Mouse (Mus musculus): ENCODE measurements around the gene Igsf21. TPM values are rescaled to one million over a fixed set of nuclear protein-coding genes. Genes with fewer than 3 reads are reported as not detected.
A peak's percentile ranks its signal among the peaks of the same experiment; 100 is the strongest.

Igsf21 gene
- polyA plus RNA-seq, 1 experiment from 2014 or later = 0.18 TPM

DNA sequence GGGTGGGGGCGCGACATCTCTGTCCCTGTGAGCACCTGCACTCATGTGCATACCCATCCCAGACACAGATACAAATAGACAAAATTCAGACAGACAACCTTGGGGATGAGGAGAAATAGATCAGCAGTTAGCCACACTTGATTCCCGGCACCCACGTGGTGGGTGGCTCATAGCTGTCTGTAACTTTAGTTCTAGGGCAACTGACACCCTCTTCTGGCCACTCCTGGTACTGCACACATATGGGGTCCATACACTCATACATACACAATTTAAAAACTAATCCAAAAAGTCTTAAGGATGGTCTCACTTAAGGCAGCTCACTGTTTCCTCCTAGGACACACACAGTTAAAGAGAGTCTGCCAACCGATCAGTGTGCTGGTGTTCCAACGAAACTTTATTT, 178.1 kb downstream of the Igsf21 start:
- WGBS (ENCODE audit: insufficient replicate concordance) = 78% methylated on average over 6 of the region's 6 CpGs
- no peaks in the 10 kb centered on the region for H3K36me3 ChIP-seq
- no peak overlapping the region for H3K27ac ChIP-seq
- peaks cover 15% of the 10 kb centered on the region; the same call in 1 of the 2 replicates for H3K9me3 ChIP-seq (replicated peaks)
- no peak overlapping the region for H3K4me3 ChIP-seq (replicated peaks)
- no peak for DNase-seq
- no peak for ATAC-seq (ENCODE audit: low read depth)
- peaks cover 3% of the 10 kb centered on the region; the same call in 1 of the 2 replicates for H3K4me1 ChIP-seq (replicated peaks)
- H3K27me3 ChIP-seq = 0 out of 2 replicates have a peak, but pooled peaks cover 6% of the 10 kb centered on the region
- no peak overlapping the region for H3K4me2 ChIP-seq
- H3K9ac ChIP-seq = no peak overlapping the region

DNA sequence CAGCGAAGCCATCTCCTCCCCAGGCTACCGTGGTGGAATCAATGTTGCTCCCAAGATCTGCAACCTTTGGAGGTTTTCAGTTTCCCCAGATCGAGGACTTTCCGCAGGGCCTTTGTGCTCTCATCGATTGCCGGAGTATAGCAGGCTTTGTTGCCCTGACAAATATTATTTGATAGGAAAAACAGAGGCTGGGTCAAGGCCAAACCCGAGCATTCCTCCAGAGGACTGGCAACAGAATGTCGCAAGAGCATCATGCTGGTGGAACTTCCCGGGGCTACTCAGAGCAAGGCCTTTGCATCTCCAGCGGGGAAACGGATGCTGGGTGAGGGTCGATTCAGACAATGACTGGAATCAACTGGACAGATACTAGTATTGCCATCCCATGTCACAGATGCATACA, 180.6 kb downstream of the Igsf21 start:
- DNase-seq = no peak
- 75% methylated on average over 12 of the region's 12 CpGs for WGBS (ENCODE audit: insufficient replicate concordance)
- ATAC-seq (ENCODE audit: low read depth) = no peak

DNA sequence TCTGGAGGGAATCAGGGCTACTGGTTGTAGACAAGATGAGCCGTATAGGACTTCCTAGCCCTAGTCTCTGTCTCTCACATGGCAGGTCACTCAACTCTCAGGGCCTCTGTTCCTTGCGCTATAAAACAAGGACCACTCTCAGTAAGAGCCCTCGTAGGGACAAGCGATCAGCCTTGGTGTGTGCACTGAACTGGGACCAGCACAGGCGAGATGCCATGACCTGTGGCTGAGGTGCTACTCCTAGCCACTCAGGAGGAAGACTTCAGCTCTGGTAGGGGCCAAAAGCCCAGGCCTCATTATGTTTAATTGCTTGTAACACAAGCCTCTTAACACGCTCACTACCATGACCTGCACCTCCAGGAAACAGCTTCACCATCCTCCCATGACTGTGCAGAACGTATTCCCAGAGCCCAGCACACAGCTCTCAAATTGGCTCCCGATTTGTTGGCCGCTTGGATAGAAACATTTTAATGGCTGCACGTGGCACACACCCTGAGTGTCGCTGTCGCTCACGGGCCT, 183.4 kb downstream of the Igsf21 start:
- no peak for ATAC-seq (ENCODE audit: low read depth)
- 74% methylated on average over 13 of the region's 13 CpGs for WGBS (ENCODE audit: insufficient replicate concordance)

More for the DNA sequence above, 180.6 kb downstream of the Igsf21 start:
- Histone ChIP-seq H3K4me2 (no peak overlapping the region), H3K9me3 (replicated peaks) (peaks cover 21% of the 10 kb centered on the region; the same call in 1 of the 2 replicates), H3K27me3 (0 out of 2 replicates have a peak, but pooled peaks cover 6% of the 10 kb centered on the region), H3K4me1 (replicated peaks) (peaks cover 3% of the 10 kb centered on the region; the same call in 1 of the 2 replicates), H3K36me3 (no peaks in the 10 kb centered on the region), H3K4me3 (replicated peaks) (no peak overlapping the region), H3K27ac (no peak overlapping the region), H3K9ac (no peak overlapping the region)

GRCm38 (mm10) chr4:140060251-140060650, 186.3 kb downstream of the Igsf21 start:
- ATAC-seq (ENCODE audit: low read depth) (no peak), DNase-seq (no peak)
- H3K27ac ChIP-seq = no peak overlapping the region
- no peaks in the 10 kb centered on the region for H3K36me3 ChIP-seq
- H3K9ac ChIP-seq = no peak overlapping the region
- H3K4me2 ChIP-seq = no peak overlapping the region
- no peaks in the 10 kb centered on the region for H3K4me1 ChIP-seq (replicated peaks)
- peaks cover 13% of the 10 kb centered on the region; the same call in 1 of the 2 replicates for H3K9me3 ChIP-seq (replicated peaks)
- no peak overlapping the region for H3K4me3 ChIP-seq (replicated peaks)
- H3K27me3 ChIP-seq = no peaks in the 10 kb centered on the region
- 57% methylated on average over 5 of the region's 5 CpGs for WGBS (ENCODE audit: insufficient replicate concordance)

More for the DNA sequence above, 183.4 kb downstream of the Igsf21 start:
- 0 out of 2 replicates have a peak, but pooled peaks cover 3% of the 10 kb centered on the region for H3K4me1 ChIP-seq (replicated peaks)
- H3K36me3 ChIP-seq = no peaks in the 10 kb centered on the region
- peaks cover 18% of the 10 kb centered on the region for H3K9me3 ChIP-seq (replicated peaks)
- H3K27me3 ChIP-seq = no peaks in the 10 kb centered on the region
- no peak for DNase-seq
- H3K9ac ChIP-seq = no peak overlapping the region
- no peak overlapping the region for H3K27ac ChIP-seq
- no peak overlapping the region for H3K4me2 ChIP-seq
- no peak overlapping the region for H3K4me3 ChIP-seq (replicated peaks)

- 59% methylated on average over 7 of the region's 7 CpGs for WGBS (ENCODE audit: insufficient replicate concordance)
- H3K4me1 ChIP-seq (replicated peaks) = 0 out of 2 replicates have a peak, but pooled peaks cover 4% of the 10 kb centered on the region
- DNase-seq = no peak
- no peak overlapping the region for H3K27ac ChIP-seq
- no peak overlapping the region for H3K9ac ChIP-seq
- H3K4me3 ChIP-seq (replicated peaks) = no peak overlapping the region
- H3K27me3 ChIP-seq = no peaks in the 10 kb centered on the region
- H3K9me3 ChIP-seq (replicated peaks) = no peaks in the 10 kb centered on the region
- no peak for ATAC-seq (ENCODE audit: low read depth)
- H3K36me3 ChIP-seq = no peaks in the 10 kb centered on the region
- H3K4me2 ChIP-seq = no peak overlapping the region
Measured at GRCm38 (mm10) chr4:140053042-140053441, 193.5 kb downstream of the Igsf21 start.

GRCm38 (mm10) chr4:140052575-140052974, 194.0 kb downstream of the Igsf21 start:
- H3K9ac ChIP-seq = no peak overlapping the region
- no peak overlapping the region for H3K4me2 ChIP-seq
- DNase-seq (no peak), ATAC-seq (ENCODE audit: low read depth) (no peak)
- H3K27me3 ChIP-seq = no peaks in the 10 kb centered on the region
- H3K27ac ChIP-seq = no peak overlapping the region
- 0 out of 2 replicates have a peak, but pooled peaks cover 4% of the 10 kb centered on the region for H3K4me1 ChIP-seq (replicated peaks)
- H3K4me3 ChIP-seq (replicated peaks) = no peak overlapping the region
- no peaks in the 10 kb centered on the region for H3K9me3 ChIP-seq (replicated peaks)
- no peaks in the 10 kb centered on the region for H3K36me3 ChIP-seq
- 51% methylated on average over 11 of the region's 11 CpGs for WGBS (ENCODE audit: insufficient replicate concordance)

- no peak overlapping the region for H3K4me2 ChIP-seq
- no peak for DNase-seq
- no peak overlapping the region for H3K27ac ChIP-seq
- WGBS (ENCODE audit: insufficient replicate concordance) = 48% methylated on average over 10 of the region's 10 CpGs
- 0 out of 2 replicates have a peak, but pooled peaks cover 4% of the 10 kb centered on the region for H3K4me1 ChIP-seq (replicated peaks)
- H3K36me3 ChIP-seq = no peaks in the 10 kb centered on the region
- no peak overlapping the region for H3K4me3 ChIP-seq (replicated peaks)
- no peak overlapping the region for H3K9ac ChIP-seq
- H3K27me3 ChIP-seq = no peaks in the 10 kb centered on the region
- H3K9me3 ChIP-seq (replicated peaks) = no peaks in the 10 kb centered on the region
- peak; percentile 23; the same call in 1 of the 2 replicates for ATAC-seq (ENCODE audit: low read depth)
Measured at GRCm38 (mm10) chr4:140047807-140048362, 198.7 kb downstream of the Igsf21 start.

DNA sequence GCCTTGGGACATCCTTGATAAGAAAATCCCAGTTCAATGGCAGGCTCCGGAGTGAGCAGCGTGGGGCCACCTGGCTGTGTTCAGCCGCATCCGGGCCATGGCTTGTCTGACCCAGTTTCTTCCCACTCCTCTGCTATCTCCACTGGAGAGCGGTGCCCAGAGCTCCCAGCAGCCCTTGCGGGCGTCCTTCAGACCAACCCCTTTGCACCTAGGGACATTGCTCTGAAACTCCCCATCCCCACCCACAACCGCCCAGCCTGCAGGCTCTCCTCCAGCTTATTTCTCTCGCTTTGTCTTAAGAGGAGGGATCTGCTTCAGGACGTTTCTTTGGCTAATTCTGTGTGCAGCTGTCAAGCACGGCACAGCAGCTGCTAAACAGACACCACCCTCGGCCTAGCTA, 202.6 kb downstream of the Igsf21 start:
- peaks cover 12% of the 10 kb centered on the region for H3K27me3 ChIP-seq
- no peak overlapping the region for H3K4me2 ChIP-seq
- H3K4me3 ChIP-seq (replicated peaks) = no peak overlapping the region
- DNase-seq (no peak), ATAC-seq (ENCODE audit: low read depth) (no peak)
- no peak overlapping the region for H3K9ac ChIP-seq
- H3K4me1 ChIP-seq (replicated peaks) = 0 out of 2 replicates have a peak, but pooled peaks cover 4% of the 10 kb centered on the region
- H3K36me3 ChIP-seq = no peaks in the 10 kb centered on the region
- H3K27ac ChIP-seq = no peak overlapping the region
- H3K9me3 ChIP-seq (replicated peaks) = peaks cover 5% of the 10 kb centered on the region; the same call in 1 of the 2 replicates
- 41% methylated on average over 12 of the region's 12 CpGs for WGBS (ENCODE audit: insufficient replicate concordance)

GRCm38 (mm10) chr4:140038586-140039411, 207.8 kb downstream of the Igsf21 start:
- H3K4me1 ChIP-seq (replicated peaks) = no peaks in the 10 kb centered on the region
- WGBS (ENCODE audit: insufficient replicate concordance) = 10% methylated on average over 26 of the region's 26 CpGs
- H3K4me3 ChIP-seq (replicated peaks) = no peak overlapping the region
- no peaks in the 10 kb centered on the region for H3K36me3 ChIP-seq
- H3K27ac ChIP-seq = no peak overlapping the region
- ATAC-seq (ENCODE audit: low read depth) = no peak
- H3K9ac ChIP-seq = no peak overlapping the region
- no peak overlapping the region for H3K4me2 ChIP-seq
- H3K9me3 ChIP-seq (replicated peaks) = peaks cover 5% of the 10 kb centered on the region; the same call in 1 of the 2 replicates
- no peak for DNase-seq
- H3K27me3 ChIP-seq = peaks cover 36% of the 10 kb centered on the region

- ATAC-seq (ENCODE audit: low read depth) = no peak
- H3K27me3 ChIP-seq = peaks cover 36% of the 10 kb centered on the region
- H3K27ac ChIP-seq = no peak overlapping the region
- no peak overlapping the region for H3K4me3 ChIP-seq (replicated peaks)
- peaks cover 5% of the 10 kb centered on the region; the same call in 1 of the 2 replicates for H3K9me3 ChIP-seq (replicated peaks)
- no peak for DNase-seq
- WGBS (ENCODE audit: insufficient replicate concordance) = 3% methylated on average over 13 of the region's 13 CpGs
- H3K9ac ChIP-seq = no peak overlapping the region
- H3K4me1 ChIP-seq (replicated peaks) = no peaks in the 10 kb centered on the region
- no peaks in the 10 kb centered on the region for H3K36me3 ChIP-seq
- H3K4me2 ChIP-seq = no peak overlapping the region
Measured at GRCm38 (mm10) chr4:140037784-140038387, 208.7 kb downstream of the Igsf21 start.

DNA sequence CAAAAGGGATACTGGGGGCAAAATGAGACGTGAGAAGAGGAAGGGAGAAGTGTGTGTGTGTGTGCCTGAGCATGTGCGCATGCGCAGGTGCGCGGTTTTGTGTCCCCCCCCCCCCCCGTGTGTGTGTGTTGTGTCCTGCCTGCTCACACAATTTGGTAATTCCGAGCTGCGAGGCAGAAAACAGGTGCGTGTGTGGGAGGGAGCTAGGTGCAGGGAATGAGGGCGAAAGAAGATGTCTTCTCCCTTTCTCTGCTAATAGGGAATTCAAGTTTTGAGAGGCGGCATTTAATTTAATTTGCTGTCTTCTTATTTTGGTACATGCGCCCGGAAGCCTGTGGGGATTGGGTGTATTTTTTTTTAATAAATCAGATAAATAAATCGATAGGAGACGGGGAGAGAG, 211.4 kb downstream of the Igsf21 start:
- H3K9me3 ChIP-seq (replicated peaks) = no peaks in the 10 kb centered on the region
- no peak overlapping the region for H3K9ac ChIP-seq
- ATAC-seq (ENCODE audit: low read depth) = no peak
- H3K27me3 ChIP-seq = peaks cover 36% of the 10 kb centered on the region
- no peaks in the 10 kb centered on the region for H3K36me3 ChIP-seq
- 55% methylated on average over 15 of the region's 15 CpGs for WGBS (ENCODE audit: insufficient replicate concordance)
- no peaks in the 10 kb centered on the region for H3K4me1 ChIP-seq (replicated peaks)
- no peak overlapping the region for H3K4me2 ChIP-seq
- DNase-seq = no peak
- H3K4me3 ChIP-seq (replicated peaks) = no peak overlapping the region
- H3K27ac ChIP-seq = no peak overlapping the region

Measured in liver, embryonic 13.5 days (tissue).